Mouse (Mus musculus): Measurements from ENCODE around the gene Lamp3. TPM values are rescaled to one million over a fixed set of nuclear protein-coding genes. Genes with fewer than 3 reads are reported as not detected.
"Not testable (repeated sequence)": the region's sequence is repeated elsewhere in the genome, so short reads cannot be mapped to it uniquely, and the experiment has no call there.

The Lamp3 gene
- total RNA-seq (2021) = under 1 TPM in 1 of 2 experiments, not detected in 1; 0.07 TPM
- long read RNA-seq, experiment 1 = 0 reads
- long read RNA-seq, experiment 2 = 0 reads

DNA sequence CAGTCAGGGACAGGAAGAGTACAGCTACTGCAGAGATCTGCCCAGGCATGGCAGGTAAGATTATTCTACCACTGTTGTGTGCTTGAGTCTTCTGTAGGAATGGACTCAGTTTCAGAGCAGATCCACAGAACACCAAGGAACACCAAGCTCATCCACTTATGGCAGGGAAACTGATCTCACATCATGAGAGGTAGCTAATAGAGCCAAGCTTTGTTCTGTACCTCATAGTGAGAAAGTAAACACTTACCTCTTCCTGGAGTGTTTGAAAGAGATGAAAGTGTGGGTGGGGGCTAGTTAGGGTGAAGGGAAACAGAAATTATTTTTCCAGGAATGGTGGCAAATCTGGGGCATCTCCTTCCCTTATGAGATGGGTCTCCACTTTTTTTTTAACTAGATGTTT is at the start of gene Lamp3:
Lamp3 (minus strand) TSS at position 160 of the 400 bp plus-strand sequence.
- DNase-seq = no peak
- intact Hi-C loops (cut with DNase I) = no loop called here

DNA sequence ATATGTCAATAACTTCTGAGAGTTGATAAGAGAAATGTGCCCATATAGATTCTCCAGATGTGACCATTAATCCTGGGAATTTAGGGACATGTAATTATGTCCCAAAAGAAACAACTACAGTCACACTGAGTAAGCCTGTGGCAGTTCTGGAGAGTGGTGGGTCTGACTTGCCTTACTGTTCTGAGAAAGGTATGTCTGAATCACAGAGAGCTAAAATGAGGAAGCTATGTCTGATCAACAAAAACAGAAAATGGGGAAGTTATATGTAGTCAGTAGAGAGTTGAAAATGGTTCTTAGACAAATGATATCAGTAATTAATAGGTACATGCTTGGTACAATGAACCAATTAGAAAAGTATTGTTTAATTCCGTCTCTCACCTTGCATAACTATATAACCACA is 26.7 kb upstream of the Lamp3 start:
- intact Hi-C loops (cut with DNase I) = no loop called here
- DNase-seq = no peak

DNA sequence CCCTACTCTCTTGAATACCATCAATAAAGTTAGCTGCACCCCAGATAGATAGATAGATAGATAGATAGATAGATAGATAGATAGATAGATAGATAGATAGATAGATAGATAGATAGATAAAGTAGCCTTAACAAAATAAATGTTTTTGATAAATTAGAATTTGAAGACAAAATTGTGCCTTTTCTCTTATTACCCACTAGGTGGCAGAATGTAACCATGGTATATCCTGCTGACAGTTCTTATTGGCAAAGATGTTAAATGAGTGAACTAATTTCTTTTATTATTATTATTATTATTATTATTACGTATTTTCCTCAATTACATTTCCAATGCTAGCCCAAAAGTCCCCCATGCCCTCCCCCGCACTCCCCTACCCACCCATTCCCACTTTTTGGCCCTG is 18.0 kb upstream of the Lamp3 start:
- intact Hi-C loops (cut with DNase I) = loop anchor here (10.0 kb wide), 4 partner anchors 121 to 581 kb away; partner anchors contain the start of genes Klhl24 and Parl
- DNase-seq = not testable (repeated sequence)

DNA sequence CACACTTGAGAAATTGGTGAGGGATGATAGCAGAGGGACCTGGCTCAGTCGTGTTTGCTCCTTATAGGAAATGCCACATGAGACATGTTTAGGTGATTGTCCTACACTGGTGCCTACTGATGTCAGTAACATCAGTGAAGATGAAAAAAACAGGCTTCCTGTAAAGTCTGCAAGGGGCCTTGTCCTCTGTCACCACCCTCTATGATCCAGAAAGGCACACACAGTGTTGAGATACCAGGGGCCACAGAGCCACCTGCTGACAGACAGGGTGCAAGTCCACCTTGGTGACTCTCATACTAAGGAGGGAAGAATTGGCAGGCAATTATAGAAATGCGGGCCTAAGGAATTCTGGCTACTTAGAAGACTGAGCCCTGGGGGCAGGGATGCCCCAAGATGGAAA is 14.8 kb upstream of the Lamp3 start:
- intact Hi-C loops (cut with DNase I) = loop anchor here (10.0 kb wide), 4 partner anchors 124 to 584 kb away; partner anchors contain the start of genes Klhl24 and Parl
- DNase-seq = no peak

DNA sequence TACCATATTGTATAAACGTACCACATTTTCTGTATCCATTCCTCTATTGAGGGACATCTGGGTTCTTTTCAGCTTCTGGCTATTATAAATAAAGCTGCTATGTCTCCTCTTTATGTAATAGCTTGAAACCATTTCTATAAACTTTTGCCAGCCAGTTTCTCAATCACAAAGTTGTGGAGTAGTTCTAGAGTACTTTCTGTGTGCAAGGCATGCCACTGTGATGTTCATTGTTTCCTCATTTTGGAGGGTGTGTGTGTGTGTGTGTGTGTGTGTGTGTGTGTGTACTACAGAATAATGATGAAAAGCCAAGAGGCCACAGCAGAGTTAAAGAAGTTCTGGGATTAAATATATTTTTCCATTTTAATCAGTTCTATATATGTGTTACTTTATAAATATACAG is 1.2 kb upstream of the Lamp3 start:
- intact Hi-C loops (cut with DNase I) = no loop called here
- DNase-seq = no peak

DNA sequence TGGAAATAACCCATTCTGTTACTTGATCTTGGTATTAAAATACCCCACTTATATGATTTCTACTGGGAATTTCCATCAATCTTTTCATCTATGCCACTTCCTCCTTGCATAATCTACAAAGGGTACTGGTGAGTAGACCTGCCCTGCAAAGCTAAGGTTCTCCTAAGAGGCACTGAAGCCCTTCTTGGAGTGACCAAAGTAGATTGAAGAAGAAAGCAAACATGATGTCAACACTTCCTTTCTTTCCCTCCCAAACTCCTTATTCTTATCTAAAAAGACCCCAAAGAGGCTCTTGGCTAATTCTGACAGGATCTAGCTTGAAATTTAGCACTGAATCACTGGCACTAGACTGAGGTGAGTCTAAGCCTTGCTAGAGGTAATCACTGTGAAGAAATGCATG is 7.0 kb downstream of the Lamp3 start:
- intact Hi-C loops (cut with DNase I) = no loop called here
- DNase-seq = no peak

DNA sequence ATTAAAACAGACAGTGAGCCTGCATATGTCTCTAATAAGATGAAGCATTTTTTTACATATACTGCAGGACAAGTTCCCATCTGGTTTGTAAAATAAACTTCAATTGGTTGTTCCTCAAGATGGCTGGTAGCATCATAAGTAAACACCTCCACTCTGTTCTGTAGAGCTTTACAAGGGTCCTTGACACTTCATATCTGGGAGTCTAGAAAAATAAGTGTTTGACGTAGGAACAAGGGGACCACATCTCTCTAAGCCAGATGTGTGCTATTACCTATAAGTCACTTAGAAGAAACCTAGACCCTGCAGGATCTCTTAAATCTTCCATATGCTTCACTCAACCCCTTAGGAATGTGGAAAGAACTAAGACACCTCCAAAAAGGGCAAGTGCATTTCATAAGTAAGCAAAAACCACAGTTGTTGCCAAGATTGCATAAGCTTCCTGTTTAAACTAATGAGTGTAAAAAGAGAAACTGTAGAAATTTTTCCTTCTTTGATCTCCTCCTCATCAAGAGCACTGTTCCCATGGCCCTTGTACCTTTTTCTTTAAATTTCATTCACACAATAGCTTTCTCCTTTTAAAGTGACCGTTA is 35.3 kb downstream of the Lamp3 start:
- intact Hi-C loops (cut with DNase I) = no loop called here
- no peak for DNase-seq

DNA sequence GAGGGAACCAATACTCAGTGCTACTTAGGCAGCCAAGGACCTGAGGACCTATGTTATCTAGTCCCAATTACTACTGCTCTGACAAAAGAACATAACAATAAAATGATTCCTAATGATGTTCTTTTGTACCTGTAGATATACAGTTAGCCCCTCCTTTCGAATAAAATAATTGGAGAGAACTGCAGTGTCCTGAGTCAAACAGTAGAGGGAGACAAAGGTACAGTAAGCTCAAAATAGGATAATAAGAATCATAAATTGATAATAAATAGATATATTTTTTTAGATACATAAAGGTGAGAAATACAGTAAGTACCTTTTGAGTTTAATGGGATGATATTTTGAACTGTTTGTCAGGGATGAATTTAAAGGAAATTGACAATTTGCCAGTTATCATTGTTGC is 39.9 kb downstream of the Lamp3 start:
- intact Hi-C loops (cut with DNase I) = no loop called here
- DNase-seq = no peak

DNA sequence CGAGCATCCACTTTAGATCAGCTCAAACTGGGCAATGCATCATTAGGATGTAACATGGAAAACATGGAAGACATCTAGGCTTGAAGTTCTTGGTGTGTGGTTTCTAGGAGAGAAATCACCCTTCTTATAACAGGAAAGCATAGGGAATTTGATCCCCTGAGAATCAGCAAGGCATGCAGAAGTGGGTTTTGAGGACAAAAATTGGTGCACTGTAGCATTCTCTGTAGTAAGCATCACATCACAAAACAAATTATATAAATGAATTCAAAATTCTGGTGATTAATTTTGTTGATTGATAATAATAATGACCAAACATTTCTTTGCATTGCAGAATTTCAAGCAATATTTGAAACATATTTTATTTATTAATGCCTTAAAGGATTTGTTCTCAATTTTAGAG is 76.4 kb downstream of the Lamp3 start, which contains the start of gene Olfr171:
Olfr171 (minus strand) TSS at position 101 of the 400 bp plus-strand sequence.
- DNase-seq = no peak
- intact Hi-C loops (cut with DNase I) = no loop called here

DNA sequence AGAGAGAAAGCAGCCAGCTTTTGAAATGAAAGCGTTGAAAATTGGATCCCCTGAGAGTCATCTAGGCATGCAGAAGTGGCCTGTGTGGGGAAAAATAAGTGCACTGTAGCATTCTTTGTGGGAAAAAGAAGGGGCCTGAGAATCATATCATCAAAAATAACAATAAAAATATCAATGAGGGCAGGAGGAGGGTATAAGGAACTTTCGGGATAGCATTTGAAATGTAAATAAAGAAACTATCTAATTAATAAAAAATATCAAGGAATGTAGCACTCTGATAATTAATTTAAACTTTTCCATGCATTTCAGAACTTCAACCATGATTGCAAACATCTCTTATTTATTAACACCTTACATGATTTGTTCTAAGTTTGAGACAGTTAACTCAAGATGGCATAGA is 94.4 kb downstream of the Lamp3 start, which contains the start of gene Olfr170:
Olfr170 (minus strand) TSS at position 101 of the 400 bp plus-strand sequence.
- DNase-seq; intact Hi-C loops (cut with DNase I): not testable (repeated sequence)

Other genes starting within 250 kb of the Lamp3 start
- not detected for gene Olfr166, start 222.7 kb downstream of the Lamp3 start, total RNA-seq (2021)
- gene Olfr167, start 184.1 kb downstream of the Lamp3 start, total RNA-seq (2021) = not detected
- not detected for gene Olfr168, start 170.8 kb downstream of the Lamp3 start, total RNA-seq (2021)
- gene Olfr169, start 134.6 kb downstream of the Lamp3 start, total RNA-seq (2021) = not detected
- not detected for gene Olfr170, start 94.5 kb downstream of the Lamp3 start, total RNA-seq (2021)
- not detected for gene Olfr171, start 76.5 kb downstream of the Lamp3 start, total RNA-seq (2021)
- 1 to 10 TPM; 1.1 to 1.3 TPM for gene B3gnt5, start 53.8 kb upstream of the Lamp3 start, total RNA-seq (2021)

All from heart, postnatal 14 days (tissue).